Mouse (Mus musculus) brain, embryonic 14.5 days (tissue): Measurements from ENCODE around the gene Egfl8.

ENCODE experiments used
- CTCF ChIP-seq: fragments of 200-500 bp; IDR thresholded peaks from 2 replicates; pipeline ENCODE4 v1.5.1; 2012; ENCODE audit warnings: inconsistent platforms, mild to moderate bottlenecking, moderate library complexity, borderline replicate concordance; ENCODE audit not compliant: insufficient read depth, insufficient read length; ENCODE audit errors: extremely low read depth
- POLR2A ChIP-seq: fragments of 200-500 bp; IDR thresholded peaks from 2 replicates; pipeline ENCODE4 v1.6.1; 2012; ENCODE audit warnings: mild to moderate bottlenecking, inconsistent platforms, borderline replicate concordance; ENCODE audit not compliant: poor library complexity, insufficient read depth, insufficient read length, severe bottlenecking; ENCODE audit errors: extremely low read depth

GRCm38 (mm10) chr17:34599891-34600290, 15.9 kb downstream of the Egfl8 start:
- no peak for TF ChIP-seq POLR2A
- no peak for TF ChIP-seq CTCF
